Mouse (Mus musculus): ENCODE data around the gene Mustn1. TPM values are rescaled to one million over a fixed set of nuclear protein-coding genes. Genes with fewer than 3 reads are reported as not detected.

Gene Mustn1
- not detected in 2 replicates for total RNA-seq (2015; ENCODE audit: low replicate concordance)
- not detected in 2 replicates for total RNA-seq (2017; ENCODE audit: low replicate concordance)

DNA sequence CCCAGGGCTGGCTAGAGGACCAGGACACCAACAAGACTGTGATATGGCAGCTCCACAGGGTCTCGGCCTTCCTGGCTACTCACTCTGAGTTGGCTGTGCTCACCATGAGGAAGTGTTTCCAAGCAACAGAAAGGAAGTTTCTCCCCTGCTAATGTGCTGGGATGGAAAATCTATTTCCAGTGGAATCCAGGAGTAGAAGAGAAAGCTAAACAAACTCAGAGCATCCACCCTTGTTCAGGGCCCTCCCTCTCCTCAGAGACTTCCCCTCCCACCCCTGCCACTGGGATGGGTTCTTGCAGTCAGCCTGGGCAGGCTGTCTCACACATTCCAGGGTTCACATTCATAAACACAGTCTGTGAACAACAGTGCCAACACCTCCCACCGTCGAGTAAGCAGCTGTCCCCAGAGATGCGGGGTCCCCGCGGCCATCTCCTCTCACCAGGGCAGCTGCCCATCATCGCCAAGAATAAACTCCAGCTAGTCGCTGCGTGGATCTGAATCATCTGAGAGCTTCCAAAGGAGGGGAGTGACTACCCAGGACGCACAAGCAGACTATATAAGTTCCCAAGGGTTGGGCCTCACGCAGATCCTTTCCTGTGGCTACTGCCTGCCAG lies at the start of gene Mustn1:
Mustn1 (plus strand) TSS at position 243 of the 614 bp plus-strand sequence.
- ATAC-seq (replicated peaks; ENCODE audit: low FRiP score, poor library complexity, severe bottlenecking) = no peak

DNA sequence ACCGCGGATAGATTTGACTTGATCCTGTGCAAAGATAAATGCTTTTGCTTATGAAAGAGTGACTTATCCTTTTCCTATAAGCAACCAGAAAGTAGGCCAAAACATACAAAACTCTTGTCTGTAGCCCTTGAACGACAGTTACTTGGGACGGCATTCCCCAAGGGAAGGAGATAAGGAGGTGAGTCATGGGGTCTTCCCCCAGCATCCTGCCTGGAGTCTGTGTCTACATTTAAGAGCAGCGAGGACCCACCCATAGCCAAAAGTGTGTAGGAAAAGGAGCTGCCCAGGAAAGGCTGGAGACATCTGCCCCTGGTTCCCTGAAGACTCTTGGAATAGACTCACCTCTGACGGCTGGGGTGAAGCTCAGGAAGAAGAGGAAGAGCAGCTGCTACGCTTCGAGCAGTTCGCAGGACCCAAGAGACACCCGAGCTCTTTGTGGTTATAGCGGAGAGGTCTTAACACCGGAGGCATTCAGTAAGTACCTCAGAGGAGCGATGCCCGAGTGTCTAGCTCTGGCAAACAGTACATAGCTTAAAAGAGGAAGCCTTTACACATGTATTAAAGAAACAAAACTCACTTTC lies 41.5 kb upstream of the Mustn1 start:
- no peak for ATAC-seq (replicated peaks; ENCODE audit: low FRiP score, poor library complexity, severe bottlenecking)

DNA sequence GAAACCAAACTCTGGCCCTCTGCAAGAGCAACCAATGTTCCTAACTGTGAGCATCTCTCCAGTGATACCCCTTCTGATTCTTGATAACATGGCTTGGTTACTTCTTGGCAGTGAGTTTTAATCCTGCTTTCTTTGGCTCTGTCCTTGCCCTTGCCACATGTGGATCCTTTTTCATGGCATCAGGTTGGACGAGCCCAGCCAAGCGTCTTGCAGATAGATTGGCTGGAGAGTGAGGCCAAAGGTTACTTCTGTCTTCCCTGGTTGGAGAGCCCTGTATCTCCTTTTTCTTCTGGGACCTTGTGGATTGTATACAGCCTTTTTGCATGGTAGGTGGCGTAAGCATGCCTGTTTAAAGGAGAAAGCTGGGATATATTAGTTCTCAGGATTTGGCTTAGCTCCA lies 35.3 kb upstream of the Mustn1 start:
- ATAC-seq (replicated peaks; ENCODE audit: low FRiP score, poor library complexity, severe bottlenecking) = no peak

DNA sequence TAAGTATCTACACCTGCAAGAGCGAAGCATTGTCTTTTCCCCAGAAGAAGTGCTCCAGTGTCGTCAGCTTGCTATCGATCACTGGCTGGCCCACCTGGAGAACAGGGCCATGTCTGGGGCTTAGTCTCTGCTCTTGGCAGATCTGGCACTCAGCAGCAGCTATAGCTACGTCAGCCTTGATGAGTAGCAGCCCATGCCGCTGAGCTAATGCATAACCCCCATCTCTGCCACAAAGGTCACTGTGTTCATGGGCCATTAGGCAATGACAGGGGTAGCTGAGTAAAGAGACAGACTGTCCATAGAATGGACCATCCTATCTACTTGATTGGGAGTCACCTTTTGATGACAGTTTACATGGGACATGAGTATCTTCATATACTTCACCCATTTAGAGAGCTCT lies 28.5 kb upstream of the Mustn1 start:
- ATAC-seq (replicated peaks; ENCODE audit: low FRiP score, poor library complexity, severe bottlenecking) = no peak

DNA sequence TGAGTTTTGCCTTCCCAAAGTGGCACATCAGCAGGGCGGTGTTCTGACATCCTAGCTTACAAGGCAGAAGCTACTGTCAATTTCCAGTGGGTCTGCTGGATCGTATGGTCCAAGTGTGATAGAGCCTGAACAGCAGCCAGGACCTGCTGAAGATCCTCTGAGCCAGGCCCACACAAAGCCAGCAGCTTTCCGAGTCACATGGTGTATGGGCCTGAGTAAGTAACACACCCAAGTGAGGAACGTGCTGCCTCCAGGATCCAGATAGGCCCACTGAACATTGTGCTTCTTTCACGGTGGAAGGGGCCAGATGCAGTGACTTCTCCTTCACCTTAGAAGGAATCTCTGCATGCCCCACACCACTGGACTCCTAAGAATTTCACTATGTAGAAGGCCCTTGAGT lies 26.7 kb upstream of the Mustn1 start:
- no peak for ATAC-seq (replicated peaks; ENCODE audit: low FRiP score, poor library complexity, severe bottlenecking)

DNA sequence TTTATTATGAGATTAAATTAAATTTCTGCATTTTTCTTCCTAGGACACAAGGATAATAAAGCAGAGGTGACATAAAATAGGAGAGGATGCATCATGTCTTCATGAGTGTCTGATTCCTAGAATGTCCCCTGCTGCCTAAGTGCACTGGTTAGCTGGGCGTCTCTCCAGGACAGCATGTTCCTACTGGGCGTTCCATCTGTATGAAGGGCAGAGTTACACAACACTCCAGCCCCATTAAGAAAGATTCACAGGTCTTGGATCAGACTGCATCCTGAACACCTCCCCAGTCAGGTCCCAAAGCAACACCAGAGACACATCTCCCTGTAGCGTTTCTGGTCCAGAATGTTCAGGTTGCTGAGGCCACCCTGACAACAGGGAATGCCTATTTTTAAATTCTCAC lies 23.7 kb upstream of the Mustn1 start:
- ATAC-seq (replicated peaks; ENCODE audit: low FRiP score, poor library complexity, severe bottlenecking) = no peak

DNA sequence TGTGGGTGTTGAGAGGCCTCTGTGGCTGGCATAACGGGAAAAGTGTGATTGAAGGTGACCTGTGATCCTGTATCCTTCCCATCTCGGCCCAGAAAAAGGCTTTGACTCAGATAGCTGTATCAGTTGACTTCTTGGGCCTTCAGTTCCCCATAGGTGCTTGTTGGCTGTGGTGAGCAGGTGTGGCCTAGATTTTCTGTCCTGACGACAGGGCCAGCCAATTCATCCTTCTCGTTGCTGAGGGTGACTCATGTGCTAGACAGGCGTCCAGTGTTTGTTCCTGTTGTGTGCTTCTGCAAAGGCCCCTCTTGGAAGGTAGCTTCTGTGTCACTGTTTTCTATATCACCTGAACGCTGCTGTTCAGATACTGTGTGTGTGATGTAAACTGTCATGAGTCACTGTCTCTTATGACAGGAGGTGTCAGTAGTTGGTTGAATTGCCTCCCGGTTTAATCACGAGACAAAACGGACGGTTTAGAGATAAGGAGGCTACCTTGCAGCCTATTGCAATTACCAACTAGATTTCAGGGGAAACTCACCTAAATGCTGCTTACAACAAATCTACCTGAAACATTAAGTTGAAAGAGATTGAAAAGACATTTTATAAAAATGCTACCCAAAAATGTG lies 22.0 kb upstream of the Mustn1 start:
- ATAC-seq (replicated peaks; ENCODE audit: low FRiP score, poor library complexity, severe bottlenecking) = no peak

DNA sequence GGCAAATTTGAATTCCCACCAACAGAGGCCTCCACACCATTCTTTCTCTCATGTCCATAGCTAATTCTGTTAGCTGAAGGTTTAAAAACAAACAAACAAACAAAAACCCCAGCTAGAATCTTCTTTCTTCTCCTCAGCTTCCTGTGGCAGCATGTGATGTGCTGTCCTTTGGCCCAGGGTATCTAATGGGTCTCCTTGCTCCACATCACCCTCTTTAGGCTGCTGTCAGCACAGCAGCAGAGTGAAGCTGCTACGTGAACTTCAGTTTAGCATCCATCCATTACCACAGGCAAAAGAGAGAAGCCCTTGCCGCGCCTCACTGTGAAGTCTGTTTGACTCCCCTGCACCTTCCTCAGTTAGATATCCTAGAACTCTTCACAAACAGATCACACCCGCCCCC lies 21.0 kb upstream of the Mustn1 start:
- ATAC-seq (replicated peaks; ENCODE audit: low FRiP score, poor library complexity, severe bottlenecking) = no peak

DNA sequence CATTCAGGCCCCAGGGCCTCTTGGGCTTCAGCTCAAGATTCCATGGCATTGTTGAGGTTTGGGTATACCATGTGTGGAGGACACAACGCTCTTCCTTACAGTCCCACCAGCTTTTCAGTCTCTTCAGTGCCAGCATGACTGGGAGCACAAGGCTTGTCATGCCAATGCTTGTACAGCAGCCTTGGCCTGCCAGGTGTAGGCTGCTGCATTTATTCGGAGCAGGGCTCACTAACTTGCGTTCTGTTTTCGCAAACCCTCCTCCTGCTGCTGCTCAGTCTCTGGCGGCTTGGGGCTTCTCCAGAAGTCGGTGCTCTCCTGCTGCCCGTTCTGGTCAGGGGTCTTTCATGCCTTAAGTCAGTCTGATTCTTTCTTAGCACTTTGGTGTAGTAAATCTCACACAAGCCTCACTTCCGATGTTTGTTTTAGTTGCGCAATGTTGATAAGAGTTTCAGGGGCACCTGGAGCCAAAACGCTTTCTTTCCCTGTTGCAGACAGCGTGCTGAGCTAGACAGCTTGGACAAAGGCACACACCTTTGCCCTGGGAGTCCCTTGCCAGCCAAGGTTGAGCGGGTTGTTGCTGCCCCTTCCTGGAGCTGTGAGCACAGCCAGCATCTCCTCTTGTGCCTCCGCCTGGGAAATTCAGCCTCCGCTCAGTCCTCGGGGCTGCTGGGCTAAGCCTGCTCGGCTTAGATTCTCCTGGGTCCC lies 17.4 kb upstream of the Mustn1 start:
- no peak for ATAC-seq (replicated peaks; ENCODE audit: low FRiP score, poor library complexity, severe bottlenecking)

DNA sequence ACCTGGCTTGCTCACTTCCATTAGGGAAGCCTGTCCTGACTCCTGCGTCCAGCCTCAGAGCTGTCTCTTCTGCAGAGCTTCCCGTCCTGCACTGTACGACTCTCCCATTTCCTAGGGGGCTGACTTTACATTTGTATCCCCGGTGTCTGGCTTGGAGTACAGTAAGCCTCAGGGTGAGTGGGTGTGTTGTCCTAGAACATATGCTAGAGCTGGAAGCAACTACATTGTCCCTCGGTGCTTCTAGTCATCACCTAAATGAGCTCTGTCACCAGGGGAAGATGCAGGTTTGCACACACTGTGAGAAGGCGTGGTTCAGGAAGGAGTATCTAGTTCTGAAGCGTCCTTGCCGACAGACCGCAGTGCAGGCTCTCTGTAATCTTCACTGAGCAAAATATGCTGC lies 16.6 kb upstream of the Mustn1 start:
- no peak for ATAC-seq (replicated peaks; ENCODE audit: low FRiP score, poor library complexity, severe bottlenecking)

DNA sequence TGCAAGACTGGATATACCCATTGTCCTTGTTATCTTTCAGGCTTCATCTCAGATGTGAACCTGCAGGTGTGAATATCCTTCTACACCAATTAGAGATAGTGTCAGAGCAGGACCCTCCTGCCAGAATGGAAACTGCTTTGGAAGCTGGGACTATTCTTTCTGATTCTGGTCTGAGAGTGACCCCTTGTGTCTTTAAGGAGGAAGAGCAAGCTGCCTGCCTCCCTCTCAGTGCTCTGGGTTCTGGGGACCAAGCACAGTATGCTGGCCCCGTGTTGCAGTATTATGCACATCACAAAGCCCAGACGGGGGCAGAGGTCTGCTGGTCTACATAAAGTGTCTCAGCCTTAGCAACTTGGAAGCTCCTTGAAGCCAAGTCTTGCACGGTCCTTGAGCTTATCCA lies 13.7 kb upstream of the Mustn1 start:
- ATAC-seq (replicated peaks; ENCODE audit: low FRiP score, poor library complexity, severe bottlenecking) = no peak

DNA sequence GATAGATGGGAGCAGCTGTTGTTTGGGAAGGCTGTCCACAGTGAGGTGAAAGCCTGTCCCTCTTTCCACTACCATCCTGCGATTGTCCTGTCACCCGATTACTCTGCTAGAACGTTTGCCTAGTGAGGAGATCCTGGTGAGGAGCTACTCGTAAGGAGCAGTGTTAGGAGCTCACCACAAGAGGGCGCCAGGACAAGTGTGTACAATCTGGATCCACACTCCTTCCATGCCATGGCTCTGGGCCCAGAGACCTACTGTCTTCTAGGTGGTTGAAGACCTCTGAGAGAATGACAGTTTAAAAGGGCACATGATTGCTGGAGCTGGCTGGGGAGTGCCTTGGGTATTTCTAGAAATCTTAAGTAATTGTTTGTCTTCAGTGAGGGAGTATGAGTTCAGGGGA lies 12.0 kb upstream of the Mustn1 start:
- peak; percentile 71 for ATAC-seq (replicated peaks; ENCODE audit: low FRiP score, poor library complexity, severe bottlenecking)

DNA sequence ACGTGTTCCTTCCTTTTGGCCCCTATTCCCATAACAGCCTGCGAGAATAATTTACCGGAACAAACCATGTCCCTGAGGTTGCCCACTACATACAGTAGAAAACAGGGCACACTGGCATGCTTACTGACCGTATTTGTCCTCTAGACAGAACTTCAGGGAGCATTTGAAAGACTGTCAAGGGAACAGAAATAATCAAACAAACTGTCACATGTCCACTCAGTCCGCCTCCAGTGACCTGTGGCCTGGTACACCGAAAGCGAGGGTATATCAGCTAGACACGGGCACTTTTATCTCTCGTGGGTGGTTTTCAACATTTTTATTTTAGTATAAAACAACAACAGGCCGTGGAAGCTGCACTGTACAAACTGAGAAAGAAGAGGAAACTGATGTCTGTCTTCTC lies 10.2 kb upstream of the Mustn1 start:
- ATAC-seq (replicated peaks; ENCODE audit: low FRiP score, poor library complexity, severe bottlenecking) = no peak

DNA sequence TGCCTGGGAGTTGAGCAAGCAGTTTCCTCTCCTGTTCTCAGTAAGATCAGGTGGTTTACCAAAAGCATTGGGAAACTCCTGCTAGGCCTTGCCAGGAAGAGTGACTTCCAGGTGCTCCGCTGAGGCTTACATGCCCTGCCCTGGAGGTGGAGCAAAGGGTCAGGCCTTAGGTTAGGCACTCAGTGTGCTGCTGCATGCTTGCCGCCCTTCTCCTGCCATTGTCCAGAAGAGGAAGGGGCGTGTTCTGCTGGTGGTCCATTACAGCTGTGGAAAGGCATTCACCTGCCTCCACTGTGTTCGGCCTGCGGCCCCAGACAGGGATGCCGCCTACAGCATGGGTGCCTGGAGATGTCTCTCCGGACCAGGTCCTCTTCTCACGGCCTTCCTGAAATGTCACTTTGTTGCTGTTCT lies 9.6 kb upstream of the Mustn1 start:
- no peak for ATAC-seq (replicated peaks; ENCODE audit: low FRiP score, poor library complexity, severe bottlenecking)

DNA sequence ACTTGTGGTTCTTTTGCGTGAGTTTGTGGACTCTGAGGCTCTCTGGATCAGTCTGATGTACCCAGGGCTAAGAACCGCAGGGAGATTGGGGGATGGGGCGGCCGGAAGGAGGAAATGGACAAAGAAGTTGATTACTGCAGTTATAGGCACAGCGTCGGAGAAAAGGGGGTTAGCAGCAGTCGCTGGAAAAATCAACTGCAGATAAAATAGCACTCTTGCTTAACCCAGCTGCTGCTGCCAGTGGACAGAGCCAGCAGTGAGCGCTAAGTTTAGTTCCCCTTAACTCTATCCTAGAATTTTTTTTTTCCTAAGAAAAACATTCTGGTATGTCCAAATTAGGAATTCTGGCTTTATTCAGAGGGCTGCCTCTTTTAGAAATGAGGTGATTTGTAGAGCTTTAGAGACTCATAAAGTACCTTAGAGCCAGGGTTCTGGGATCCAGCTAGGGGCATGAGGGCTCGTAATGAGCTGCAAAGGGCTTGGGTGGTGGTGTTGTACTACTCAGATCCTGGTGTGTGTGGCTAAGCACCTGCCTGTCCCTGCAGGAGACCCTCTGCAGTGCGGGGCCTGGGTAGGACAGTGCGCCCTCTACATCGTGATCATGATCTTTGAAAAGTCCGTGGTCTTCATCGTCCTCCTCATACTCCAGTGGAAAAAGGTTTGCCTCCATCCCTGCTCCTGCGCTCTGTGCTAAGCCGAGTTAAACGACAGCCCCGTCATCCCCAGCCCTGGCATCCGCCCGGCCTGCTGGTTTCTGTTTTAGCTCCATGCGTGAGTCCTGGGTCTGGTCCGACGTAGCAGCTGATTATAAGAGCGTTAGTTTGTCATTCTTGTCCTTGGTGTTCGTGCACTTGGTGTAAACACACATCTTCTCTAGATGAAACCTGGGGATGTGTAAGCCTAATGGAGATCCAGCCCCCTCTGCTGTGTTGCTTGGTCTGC lies 8.5 kb upstream of the Mustn1 start:
- no peak for ATAC-seq (replicated peaks; ENCODE audit: low FRiP score, poor library complexity, severe bottlenecking)

DNA sequence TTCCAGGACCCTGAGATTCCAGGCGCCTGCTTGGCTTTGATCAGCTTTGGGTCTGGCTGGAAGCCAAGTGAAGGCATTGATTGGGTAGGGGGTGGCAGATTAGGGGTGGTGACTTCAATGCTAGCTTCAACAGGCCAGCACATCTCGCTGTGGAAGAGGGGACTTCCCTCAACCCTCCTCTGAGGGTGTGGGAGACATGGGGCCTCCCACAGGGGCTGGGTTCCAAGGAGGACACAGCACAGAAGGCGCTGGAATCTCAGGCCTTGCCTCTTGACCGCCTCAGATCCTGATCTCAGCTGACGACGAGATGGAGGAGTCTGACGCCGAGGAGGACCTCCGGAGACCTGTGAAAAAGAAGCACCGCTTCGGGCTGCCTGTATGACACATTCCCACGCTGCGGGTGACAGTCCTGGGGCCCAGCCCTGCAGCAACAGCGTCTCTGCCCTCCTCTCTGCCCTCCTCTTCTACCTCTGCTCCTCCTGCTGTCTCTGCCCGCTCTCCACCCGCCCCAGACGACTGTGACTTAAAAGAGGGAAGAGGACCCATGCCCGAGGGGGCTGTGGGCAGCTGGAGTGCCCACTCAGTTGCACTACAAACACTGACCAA lies 4.8 kb upstream of the Mustn1 start:
- ATAC-seq (replicated peaks; ENCODE audit: low FRiP score, poor library complexity, severe bottlenecking) = no peak

DNA sequence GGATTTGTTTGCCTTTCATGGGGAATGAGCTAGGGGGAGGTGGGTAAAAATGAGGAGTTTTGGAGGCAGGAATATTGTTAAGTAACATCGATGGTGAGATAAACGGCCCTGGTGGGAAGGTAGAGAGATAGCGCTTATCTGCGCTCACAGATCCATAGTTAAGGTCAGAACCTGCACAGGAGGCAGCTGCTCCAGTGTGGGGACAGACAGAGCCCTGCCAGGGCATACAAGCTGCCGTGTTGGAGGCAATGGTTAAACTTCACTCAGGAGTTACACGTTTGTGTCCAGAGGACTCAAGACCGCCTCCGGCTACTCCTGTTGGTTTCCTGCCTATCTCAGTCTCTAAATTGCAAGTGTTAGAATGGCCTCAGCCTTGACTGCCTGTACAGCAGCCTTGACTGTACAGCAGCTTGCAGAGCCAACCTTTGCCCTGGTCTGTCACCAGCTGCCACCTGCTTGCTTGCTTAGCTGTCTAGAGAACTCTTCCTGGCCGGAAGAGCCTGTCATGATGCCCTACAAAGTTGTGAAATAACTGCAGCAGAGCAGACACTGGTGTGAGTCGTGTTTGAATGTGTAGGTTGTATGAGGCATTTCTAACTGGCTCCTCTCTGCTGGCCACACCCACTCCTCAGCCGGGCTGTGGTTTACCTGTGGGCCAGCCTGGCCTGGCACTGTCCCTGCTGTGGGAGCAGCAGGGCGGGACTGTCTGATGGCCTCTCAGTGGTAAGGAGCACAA lies 3.7 kb upstream of the Mustn1 start:
- ATAC-seq (replicated peaks; ENCODE audit: low FRiP score, poor library complexity, severe bottlenecking) = no peak

DNA sequence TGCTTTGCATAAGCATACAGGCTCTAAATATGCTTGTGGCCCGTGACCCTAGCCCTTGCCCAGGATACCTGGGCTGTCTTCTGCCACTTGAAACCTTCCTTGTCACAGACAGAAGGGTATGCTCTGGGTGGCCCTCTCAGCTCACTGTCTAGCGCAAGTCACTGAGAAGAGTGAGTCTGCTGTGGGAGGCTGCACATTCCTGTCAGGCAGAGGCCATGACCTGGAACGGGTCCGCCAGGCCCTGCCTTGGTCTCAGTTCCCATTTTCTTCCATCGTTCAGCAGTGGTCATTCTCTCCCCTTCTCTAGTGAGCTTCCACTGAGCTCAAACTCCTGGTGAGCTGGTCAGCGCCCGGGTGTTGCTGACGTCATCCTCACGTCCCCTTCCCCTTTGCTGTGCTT lies 3.0 kb upstream of the Mustn1 start:
- no peak for ATAC-seq (replicated peaks; ENCODE audit: low FRiP score, poor library complexity, severe bottlenecking)

DNA sequence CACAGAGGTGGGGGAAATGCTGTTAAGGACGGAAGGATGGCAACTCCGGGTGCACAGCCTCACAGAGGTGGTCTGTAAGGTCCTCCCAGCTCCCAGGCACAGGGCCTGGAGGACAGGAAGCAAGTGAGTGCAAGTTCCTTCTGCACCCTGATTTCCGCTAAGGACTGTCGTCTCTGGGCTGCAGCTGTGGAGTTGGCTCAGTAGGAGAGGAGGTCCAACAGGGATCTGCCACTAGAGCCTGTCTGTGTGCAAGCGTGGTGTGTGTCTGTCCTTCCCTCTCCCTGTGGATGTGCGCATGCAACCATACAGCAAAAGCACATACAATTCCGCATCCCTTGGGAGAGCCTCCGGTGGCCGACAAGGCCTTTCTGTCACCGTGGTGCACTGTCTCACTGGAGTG lies 2.5 kb upstream of the Mustn1 start:
- no peak for ATAC-seq (replicated peaks; ENCODE audit: low FRiP score, poor library complexity, severe bottlenecking)

All from erythroid progenitor cell, adult 5-6 weeks (primary cell).